8 mouse cellular contexts compared by ENCODE assay signal in genomic region chr9:22475424-22475868, GRCm38 (mm10). TPM values are rescaled to one million over a fixed set of nuclear protein-coding genes. Genes with fewer than 3 reads are reported as not detected.
DNase-seq lines count a peak whose midpoint lies in the region; ATAC-seq and TF ChIP-seq lines count a peak whose summit lies in the region.

Gene Bbs9 (plus strand): TSS chr9:22475715.

- peak within 1 kb of the TSS; percentile 73 for H3K9ac ChIP-seq in heart, embryonic 12.5 days
- H3K9ac ChIP-seq in kidney, postnatal 0 days (ENCODE audit: low read depth, low read length): peak within 1 kb of the TSS; percentile 52
- H3K9ac ChIP-seq in liver, embryonic 11.5 days (ENCODE audit: low read depth, low read length): peak within 1 kb of the TSS; percentile 75
- peak within 1 kb of the TSS; percentile 53 for H3K9ac ChIP-seq in stomach, embryonic 14.5 days (replicated peaks; ENCODE audit: low read depth, low read length)

- peak; percentile 98 for ATAC-seq in erythroid progenitor cell, adult 5-6 weeks (replicated peaks; ENCODE audit: low FRiP score, poor library complexity, severe bottlenecking)
- ATAC-seq in heart, embryonic 12.5 days (ENCODE audit: insufficient number of reproducible peaks, low FRiP score): peak; percentile 99
- ATAC-seq in kidney, postnatal 0 days (replicated peaks; ENCODE audit: low FRiP score, low read depth): peak; percentile 100
- peak; percentile 100 for ATAC-seq in liver, embryonic 11.5 days (replicated peaks; ENCODE audit: low FRiP score)
- ATAC-seq in stomach, embryonic 14.5 days (ENCODE audit: insufficient number of reproducible peaks, insufficient read depth, low FRiP score, low read depth): peak; percentile 100

- no peaks in the 10 kb centered on the region for H3K9me3 ChIP-seq in heart, embryonic 12.5 days (replicated peaks)
- H3K9me3 ChIP-seq in kidney, postnatal 0 days (replicated peaks; ENCODE audit: low read length): no peaks in the 10 kb centered on the region
- no peaks in the 10 kb centered on the region for H3K9me3 ChIP-seq in liver, embryonic 11.5 days (ENCODE audit: control insufficient read depth, low read length)
- H3K9me3 ChIP-seq in stomach, embryonic 14.5 days (ENCODE audit: control insufficient read depth, low read depth, low read length): no peaks in the 10 kb centered on the region

- no peaks in the 10 kb centered on the region for H3K4me1 ChIP-seq in heart, embryonic 12.5 days (replicated peaks)
- no peaks in the 10 kb centered on the region; the same call in 1 of the 2 replicates for H3K4me1 ChIP-seq in kidney, postnatal 0 days (replicated peaks; ENCODE audit: insufficient read depth, low read length)
- no peaks in the 10 kb centered on the region; the same call in 1 of the 2 replicates for H3K4me1 ChIP-seq in liver, embryonic 11.5 days (replicated peaks; ENCODE audit: control insufficient read depth, insufficient read depth, low read length)
- no peaks in the 10 kb centered on the region for H3K4me1 ChIP-seq in stomach, embryonic 14.5 days (ENCODE audit: control insufficient read depth, insufficient read depth, low read length)

- H3K4me2 ChIP-seq in heart, embryonic 12.5 days: peak within 1 kb of the TSS; percentile 92
- peak within 1 kb of the TSS; percentile 96 for H3K4me2 ChIP-seq in kidney, postnatal 0 days (ENCODE audit: low read length)
- H3K4me2 ChIP-seq in liver, embryonic 11.5 days: peak within 1 kb of the TSS; percentile 97
- peak within 1 kb of the TSS; percentile 96 for H3K4me2 ChIP-seq in stomach, embryonic 14.5 days (replicated peaks; ENCODE audit: low read depth, low read length)

- no peaks in the 10 kb centered on the region for H3K27me3 ChIP-seq in heart, embryonic 12.5 days (replicated peaks)
- no peaks in the 10 kb centered on the region for H3K27me3 ChIP-seq in kidney, postnatal 0 days (ENCODE audit: insufficient read depth, low read length)
- no peaks in the 10 kb centered on the region for H3K27me3 ChIP-seq in liver, embryonic 11.5 days (replicated peaks; ENCODE audit: control insufficient read depth, insufficient read depth, low read length)
- no peaks in the 10 kb centered on the region for H3K27me3 ChIP-seq in stomach, embryonic 14.5 days (ENCODE audit: control insufficient read depth, insufficient read depth, low read length)

- DNase-seq in CD4-positive helper T cell, adult 2 months (ENCODE audit: low read depth, low spot score): peak; percentile 97
- DNase-seq in brain, embryonic 18.5 days (ENCODE audit: low read depth, low spot score): peak; percentile 84
- peak; percentile 97 for DNase-seq in kidney, postnatal 0 days (ENCODE audit: low spot score)
- DNase-seq in liver, embryonic 11.5 days (ENCODE audit: low spot score): peak; percentile 93
- peak; percentile 97 for DNase-seq in naive thymus-derived CD4-positive, alpha-beta T cell, adult 2 months (ENCODE audit: low read depth)

- no peak for TF ChIP-seq CTCF in kidney, postnatal 0 days (IDR thresholded peaks at IDR 0.05; ENCODE audit: low read depth)

- WGBS in heart, embryonic 12.5 days: under 1% methylated on average over 25 of the region's 25 CpGs
- WGBS in kidney, postnatal 0 days: under 1% methylated on average over 25 of the region's 25 CpGs
- under 1% methylated on average over 25 of the region's 25 CpGs for WGBS in liver, embryonic 11.5 days
- WGBS in stomach, embryonic 14.5 days: 0% methylated on average over 25 of the region's 25 CpGs

- H3K4me3 ChIP-seq in heart, embryonic 12.5 days: peak within 1 kb of the TSS; percentile 60
- H3K4me3 ChIP-seq in kidney, postnatal 0 days (replicated peaks; ENCODE audit: low read depth, low read length): peak within 1 kb of the TSS; percentile 64
- peak within 1 kb of the TSS; percentile 71 for H3K4me3 ChIP-seq in liver, embryonic 11.5 days (ENCODE audit: low read depth, low read length)
- H3K4me3 ChIP-seq in stomach, embryonic 14.5 days (ENCODE audit: low read depth, low read length): peak within 1 kb of the TSS; percentile 57

- H3K36me3 ChIP-seq in heart, embryonic 12.5 days: no peaks in the 10 kb centered on the region
- H3K36me3 ChIP-seq in kidney, postnatal 0 days (ENCODE audit: insufficient read depth, low read length): no peaks in the 10 kb centered on the region
- H3K36me3 ChIP-seq in liver, embryonic 11.5 days (ENCODE audit: control insufficient read depth, insufficient read depth, low read length): no peaks in the 10 kb centered on the region
- no peaks in the 10 kb centered on the region for H3K36me3 ChIP-seq in stomach, embryonic 14.5 days (ENCODE audit: control insufficient read depth, insufficient read depth, low read length)

- H3K27ac ChIP-seq in heart, embryonic 12.5 days (ENCODE audit: poor library complexity, severe bottlenecking): peak within 1 kb of the TSS; percentile 41; the same call in 1 of the 2 replicates
- peak within 1 kb of the TSS; percentile 55 for H3K27ac ChIP-seq in kidney, postnatal 0 days
- no peak within 1 kb of the TSS; the same call in 1 of the 2 replicates for H3K27ac ChIP-seq in liver, embryonic 11.5 days (ENCODE audit: low read depth, low read length)
- peak within 1 kb of the TSS; percentile 7; the same call in 1 of the 2 replicates for H3K27ac ChIP-seq in stomach, embryonic 14.5 days (ENCODE audit: low read length)

RNA-seq across cellular contexts. Expression of gene Bbs9, which starts in this region (rescaled TPM):
- 6.7 and 14.4 TPM in 2 replicates for total RNA-seq in erythroid progenitor cell, adult 5-6 weeks (2015; ENCODE audit: low replicate concordance)
- total RNA-seq in erythroid progenitor cell, adult 5-6 weeks (2017; ENCODE audit: low replicate concordance): 7.2 and 9.8 TPM in 2 replicates
- polyA plus RNA-seq in heart, embryonic 12.5 days (2016; fragmentation: Nextera tagmentation; extraction: Ambion mirVana): 7.8 and 8.0 TPM in 2 replicates
- 10.0 and 10.1 TPM in 2 replicates for polyA plus RNA-seq in kidney, postnatal 0 days (2015; fragmentation: Nextera tagmentation; extraction: Ambion mirVana)
- 7.8 and 8.7 TPM in 2 replicates for polyA plus RNA-seq in liver, embryonic 11.5 days (2014; fragmentation: Nextera tagmentation; extraction: Ambion mirVana)
- polyA plus RNA-seq in stomach, embryonic 14.5 days (2014; fragmentation: Nextera tagmentation; extraction: Ambion mirVana): 16.0 and 16.2 TPM in 2 replicates
